Mouse (Mus musculus) spleen, postnatal 0 days (tissue): ENCODE data around the gene 9230113P08Rik. TPM values are rescaled to one million over a fixed set of nuclear protein-coding genes. Genes with fewer than 3 reads are reported as not detected.

Experiments used
- polyA plus RNA-seq: library from polyadenylated mRNA; unstranded; fragments of >200 nt; fragmentation: Nextera tagmentation; extraction: Ambion mirVana; gene quantifications from 2 replicates; pipeline ENCODE4 v1.2.1, GENCODE M21; 2015

Gene 9230113P08Rik
- polyA plus RNA-seq, result not detected in 2 replicates

DNA sequence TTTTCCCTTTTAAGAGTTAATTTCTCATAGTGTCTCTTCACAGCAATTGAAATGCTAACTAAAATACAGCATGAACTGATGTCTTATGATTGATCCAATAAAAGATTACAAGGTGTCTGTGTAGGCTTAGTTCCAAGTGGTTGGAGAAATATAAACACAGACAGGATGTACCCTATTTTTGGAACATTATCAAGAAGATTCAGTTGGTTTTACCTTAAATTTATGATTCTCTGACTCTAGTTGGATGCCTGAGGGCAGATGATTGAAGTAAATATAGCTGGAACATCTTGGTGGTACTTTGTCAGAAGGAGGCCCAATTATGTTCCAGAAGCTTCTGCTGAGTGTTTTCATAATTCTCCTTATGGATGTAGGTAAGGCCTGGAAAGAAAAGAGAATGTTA is at the start of gene 9230113P08Rik:
TSS of gene 9230113P08Rik (plus strand) at position 301 of the 400 bp plus-strand sequence.

Other genes starting within 250 kb of the 9230113P08Rik start
- not detected in 2 replicates for gene Pate1, start 221.0 kb upstream of the 9230113P08Rik start, polyA plus RNA-seq
- not detected in 2 replicates for gene Gm17677, start 167.4 kb upstream of the 9230113P08Rik start, polyA plus RNA-seq
- gene Gm17727, start 130.3 kb upstream of the 9230113P08Rik start, polyA plus RNA-seq, result not detected in 2 replicates
- not detected in 2 replicates for gene Gm27235, start 118.3 kb upstream of the 9230113P08Rik start, polyA plus RNA-seq
- not detected in 2 replicates for gene D730048I06Rik, start 118.3 kb upstream of the 9230113P08Rik start, polyA plus RNA-seq
- not detected in 2 replicates for gene 9230110F15Rik, start 64.3 kb upstream of the 9230113P08Rik start, polyA plus RNA-seq
- not detected in 2 replicates for gene Gm5916, start 220.4 kb downstream of the 9230113P08Rik start, polyA plus RNA-seq